Mouse (Mus musculus) small intestine, adult 2 months (tissue): ENCODE measurements around the gene Sox6. TPM values are rescaled to one million over a fixed set of nuclear protein-coding genes. Genes with fewer than 3 reads are reported as not detected.

ENCODE experiments used
- H3K27ac ChIP-seq: fragments of 200-500 bp; 2 replicates; pipeline ENCODE4 v1.5.1; 2012; ENCODE audit warnings: low read depth, low read length, control low read depth, inconsistent platforms; ENCODE audit not compliant: insufficient read depth
- H3K27me3 ChIP-seq: fragments of 200-500 bp; 2 replicates; pipeline ENCODE4 v1.6.1; 2012; ENCODE audit warnings: mild to moderate bottlenecking, moderate library complexity, low read length, inconsistent platforms; ENCODE audit not compliant: control insufficient read depth, insufficient read depth
- H3K36me3 ChIP-seq: fragments of 200-500 bp; 2 replicates; pipeline ENCODE4 v1.6.1; 2012; ENCODE audit warnings: mild to moderate bottlenecking, low read length, control low read depth, inconsistent platforms; ENCODE audit not compliant: control insufficient read depth, insufficient read depth
- H3K4me1 ChIP-seq: fragments of 200-500 bp; 2 replicates; pipeline ENCODE4 v1.6.1; 2012; ENCODE audit warnings: low read length, inconsistent platforms, mixed read lengths; ENCODE audit not compliant: control insufficient read depth, insufficient read depth, insufficient read length
- H3K4me3 ChIP-seq: fragments of 200-500 bp; 2 replicates; pipeline ENCODE4 v1.5.1; 2012; ENCODE audit warnings: low read depth, mild to moderate bottlenecking, control low read depth, inconsistent platforms, low read length, moderate library complexity
- CTCF ChIP-seq: fragments of 200-500 bp; IDR thresholded peaks from 2 replicates; pipeline ENCODE4 v1.5.1; 2012; ENCODE audit warnings: low read depth, mild to moderate bottlenecking, control low read depth, inconsistent platforms, low read length, moderate library complexity, mixed read lengths; ENCODE audit not compliant: insufficient replicate concordance, insufficient read length; ENCODE audit errors: extremely low read depth
- POLR2A ChIP-seq: fragments of 200-500 bp; IDR thresholded peaks from 2 replicates; pipeline ENCODE4 v1.6.1; 2012; ENCODE audit warnings: low read depth, mild to moderate bottlenecking, control low read depth, inconsistent platforms, low read length, moderate library complexity
- WGBS: fragments of 180-500 bp; shearing (Covaris S2); methylation state at CpG from one replicate; pipeline ENCODE4 v1.1.7; 2018; 5-methylcytosine and 5-hydroxymethylcytosine counted together
- polyA plus RNA-seq: library from polyadenylated mRNA; depleted of rRNA; stranded (reverse); fragments of >200 nt; gene quantifications from 2 replicates; pipeline ENCODE4 v1.2.3, GENCODE M21; 2012

The Sox6 gene
- polyA plus RNA-seq, 1 experiment = 17.6 TPM

DNA sequence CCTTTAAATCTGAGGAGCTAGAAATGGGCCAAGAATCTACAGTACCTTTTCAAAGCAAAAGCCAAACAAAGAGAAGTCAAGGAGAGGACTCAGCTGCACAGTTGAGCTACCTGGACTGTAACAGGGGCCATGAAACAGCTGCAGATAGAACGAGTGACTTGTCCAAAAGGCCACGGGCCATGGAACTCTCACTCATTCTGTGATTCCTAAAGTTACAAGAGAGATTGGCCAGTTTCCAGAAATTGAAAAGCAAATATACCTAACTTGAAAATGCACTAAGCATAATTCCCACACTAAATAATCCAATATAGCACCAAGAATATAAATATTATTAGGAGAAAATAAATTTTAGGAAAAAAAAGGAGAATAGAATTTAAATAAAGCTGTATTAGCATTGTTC is 274.7 kb downstream of the Sox6 start:
- 39% methylated on average over 2 of the region's 2 CpGs for whole genome bisulfite sequencing
- no peak overlapping the region for H3K4me3 ChIP-seq
- no peaks in the 10 kb centered on the region for H3K27me3 ChIP-seq
- TF ChIP-seq POLR2A (no peak), CTCF (no peak)
- no peaks in the 10 kb centered on the region for H3K4me1 ChIP-seq
- H3K27ac ChIP-seq = no peak overlapping the region
- H3K36me3 ChIP-seq = no peaks in the 10 kb centered on the region

DNA sequence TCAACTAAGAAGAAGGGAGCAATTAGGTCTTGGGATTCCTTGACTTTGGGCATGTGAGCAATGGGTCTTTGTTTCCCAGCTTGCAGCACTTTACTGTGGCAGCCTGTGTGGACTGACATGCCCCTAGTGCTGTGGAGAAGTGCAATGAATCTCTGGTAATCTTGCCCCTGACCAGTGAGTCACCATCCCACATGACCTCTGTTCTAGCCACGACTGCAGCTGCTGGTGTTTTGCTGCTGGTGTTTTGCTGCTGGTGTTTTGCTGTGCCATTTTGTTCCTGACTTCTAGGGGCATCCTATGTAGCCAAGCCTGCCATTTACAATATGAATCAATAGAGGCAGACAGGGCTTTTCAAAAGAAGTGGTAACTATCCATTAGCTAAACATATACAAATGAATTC is 280.4 kb downstream of the Sox6 start:
- TF ChIP-seq CTCF (no peak), POLR2A (no peak)
- WGBS = 36% methylated on average over 1 of the region's 1 CpGs
- Histone ChIP-seq H3K36me3 (no peaks in the 10 kb centered on the region), H3K4me1 (no peaks in the 10 kb centered on the region), H3K27ac (no peak overlapping the region), H3K27me3 (no peaks in the 10 kb centered on the region), H3K4me3 (no peak overlapping the region)

DNA sequence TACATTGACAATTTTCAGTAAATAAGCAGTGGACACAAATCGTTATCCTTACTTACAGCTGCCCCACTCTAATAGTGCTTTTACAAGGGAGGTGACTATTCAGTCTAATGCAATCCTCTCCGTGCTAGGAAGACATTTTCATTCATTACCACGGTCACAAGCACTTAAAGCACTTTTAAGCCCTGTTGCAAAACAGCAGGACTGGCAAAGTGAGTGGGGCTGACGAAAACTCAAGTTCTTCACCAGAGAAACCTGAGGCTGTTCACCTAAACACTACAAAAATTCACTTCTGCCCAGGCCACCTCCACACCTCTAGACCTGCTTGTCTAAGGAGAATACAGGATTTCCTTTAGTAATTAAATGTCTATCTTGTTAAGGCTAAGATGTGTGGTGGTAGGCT is 283.3 kb downstream of the Sox6 start:
- no peak overlapping the region for H3K4me3 ChIP-seq
- H3K27ac ChIP-seq = no peak overlapping the region
- H3K4me1 ChIP-seq = no peaks in the 10 kb centered on the region
- no peaks in the 10 kb centered on the region for H3K27me3 ChIP-seq
- 83% methylated on average over 4 of the region's 4 CpGs for WGBS
- no peaks in the 10 kb centered on the region for H3K36me3 ChIP-seq
- TF ChIP-seq POLR2A (no peak), CTCF (no peak)

DNA sequence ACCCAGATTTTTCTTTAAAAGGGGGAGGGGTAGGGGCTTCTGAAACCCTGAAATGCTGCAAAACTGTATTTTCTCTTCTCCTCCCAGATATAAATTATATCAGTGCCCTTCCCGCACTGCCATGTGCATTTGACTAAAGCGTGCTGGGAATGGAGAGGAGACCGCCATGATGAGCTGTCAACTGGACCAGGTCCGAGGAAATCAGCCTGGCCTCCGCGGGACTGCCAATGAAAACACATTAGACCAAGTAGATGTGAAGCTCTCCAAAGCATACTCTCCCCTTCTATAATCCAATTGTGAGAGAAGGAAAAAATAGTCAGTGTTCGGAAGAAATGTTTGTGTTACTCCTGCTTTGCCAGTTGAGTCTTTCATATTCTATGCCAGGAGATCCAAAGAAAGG is 284.4 kb downstream of the Sox6 start:
- TF ChIP-seq POLR2A = no peak
- Histone ChIP-seq H3K36me3 (no peaks in the 10 kb centered on the region), H3K4me1 (no peaks in the 10 kb centered on the region), H3K27me3 (no peaks in the 10 kb centered on the region), H3K4me3 (no peak overlapping the region), H3K27ac (no peak overlapping the region)
- 90% methylated on average over 7 of the region's 7 CpGs for WGBS

DNA sequence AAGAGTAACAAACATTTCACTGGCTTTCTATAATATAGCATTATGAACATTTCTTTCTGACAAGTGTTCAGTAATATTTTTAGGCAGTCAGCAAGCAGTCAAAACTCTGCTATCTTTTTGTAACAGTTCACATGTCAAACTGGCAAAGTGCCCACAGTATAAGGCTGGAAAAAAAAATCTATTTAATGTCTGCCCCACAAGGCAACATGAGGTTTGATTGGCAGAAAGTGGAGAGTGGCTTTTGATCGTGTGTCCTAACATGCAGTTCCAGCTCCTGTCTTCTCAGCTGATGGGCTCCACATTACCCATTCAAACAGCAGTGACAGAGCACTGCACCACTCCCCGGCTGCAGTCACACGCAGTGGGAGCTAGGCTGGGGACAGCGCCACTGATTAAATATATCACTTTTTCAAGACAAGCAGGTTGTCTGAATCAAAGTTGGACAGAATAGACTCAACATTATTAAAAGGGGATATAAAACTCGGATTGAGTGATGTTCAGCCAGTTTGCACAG is 286.4 kb downstream of the Sox6 start:
- no peak overlapping the region for H3K4me3 ChIP-seq
- H3K27ac ChIP-seq = no peak overlapping the region
- TF ChIP-seq POLR2A (no peak), CTCF (no peak)
- 50% methylated on average over 5 of the region's 5 CpGs for WGBS
- H3K27me3 ChIP-seq = no peaks in the 10 kb centered on the region
- no peaks in the 10 kb centered on the region for H3K4me1 ChIP-seq
- no peaks in the 10 kb centered on the region for H3K36me3 ChIP-seq

DNA sequence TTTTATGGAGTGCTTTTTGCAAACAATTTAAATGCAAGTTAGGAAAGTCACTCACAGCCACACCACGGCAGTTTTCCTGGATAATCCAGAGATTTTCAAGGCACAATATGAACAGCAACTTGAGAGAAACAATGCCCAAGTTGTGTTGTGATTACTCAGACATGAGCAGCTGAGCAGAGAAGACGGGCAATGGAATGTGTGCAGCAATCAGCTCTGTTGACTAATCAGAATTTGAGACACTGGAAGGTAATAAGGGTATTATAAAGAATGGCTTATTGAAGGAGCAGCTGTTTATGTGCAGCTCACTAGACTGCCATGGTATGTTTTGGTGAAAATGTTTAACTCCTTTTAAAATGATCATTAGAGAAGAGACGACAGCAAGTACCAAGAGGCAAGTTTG is 287.5 kb downstream of the Sox6 start:
- no peaks in the 10 kb centered on the region for H3K4me1 ChIP-seq
- no peaks in the 10 kb centered on the region for H3K27me3 ChIP-seq
- H3K27ac ChIP-seq = no peak overlapping the region
- TF ChIP-seq POLR2A (no peak), CTCF (no peak)
- H3K4me3 ChIP-seq = no peak overlapping the region
- no peaks in the 10 kb centered on the region for H3K36me3 ChIP-seq
- WGBS = 56% methylated on average over 3 of the region's 3 CpGs

DNA sequence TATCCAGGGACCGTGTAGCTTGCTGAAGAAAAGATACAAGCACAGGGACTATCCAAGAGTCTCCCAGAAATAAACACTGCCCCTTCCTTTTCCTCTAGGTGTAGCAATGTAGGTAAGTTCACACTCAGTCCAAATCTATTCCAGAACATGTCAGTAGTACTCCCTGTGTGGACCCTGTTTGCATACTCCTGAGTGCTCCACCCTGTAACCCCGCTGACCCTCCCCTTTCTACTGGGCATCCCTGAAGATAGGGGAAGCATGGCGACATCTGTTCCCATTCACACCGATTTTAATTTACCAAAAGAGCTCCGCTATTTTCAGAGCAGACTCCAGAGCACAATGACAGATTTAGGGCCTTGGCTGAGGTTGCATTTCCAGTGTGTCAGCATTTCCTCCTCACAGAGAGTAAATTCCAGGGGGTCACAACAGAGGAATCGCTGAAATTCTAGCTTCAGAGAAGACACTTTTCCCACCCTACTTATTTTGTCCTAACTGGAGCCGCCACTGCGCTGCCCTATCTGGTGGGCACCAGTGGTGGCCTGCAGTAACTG is 288.2 kb downstream of the Sox6 start:
- Histone ChIP-seq H3K4me1 (no peaks in the 10 kb centered on the region), H3K27ac (no peak overlapping the region), H3K27me3 (no peaks in the 10 kb centered on the region), H3K36me3 (no peaks in the 10 kb centered on the region), H3K4me3 (no peak overlapping the region)
- TF ChIP-seq POLR2A (no peak), CTCF (no peak)
- 73% methylated on average over 8 of the region's 8 CpGs for WGBS

DNA sequence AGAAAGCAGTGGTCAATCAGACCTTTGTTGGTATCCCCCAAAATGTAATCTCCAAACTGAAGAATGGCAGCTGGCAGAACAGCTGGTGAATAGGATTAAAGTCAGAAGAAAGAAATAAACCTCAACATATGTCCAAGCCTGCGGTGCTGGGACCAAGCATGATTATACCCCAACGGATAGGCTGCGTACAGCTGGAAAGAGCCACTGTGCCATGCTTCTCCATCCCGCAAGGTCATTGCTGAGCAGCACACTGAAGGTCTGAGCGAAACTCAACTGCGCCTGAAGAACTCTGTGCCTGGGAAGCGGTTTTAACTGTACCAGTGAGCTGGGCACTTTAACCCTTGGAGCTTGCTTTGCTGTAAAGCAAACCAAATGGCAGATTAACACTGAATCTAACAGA is 291.1 kb downstream of the Sox6 start:
- Histone ChIP-seq H3K27ac (no peak overlapping the region), H3K4me1 (no peaks in the 10 kb centered on the region), H3K27me3 (no peaks in the 10 kb centered on the region), H3K4me3 (no peak overlapping the region), H3K36me3 (no peaks in the 10 kb centered on the region)
- WGBS = 90% methylated on average over 7 of the region's 7 CpGs
- TF ChIP-seq CTCF = no peak
- no peak for TF ChIP-seq POLR2A
